Mouse (Mus musculus): ENCODE results near the gene Slc4a4. TPM values are rescaled to one million over a fixed set of nuclear protein-coding genes. Genes with fewer than 3 reads are reported as not detected.

Slc4a4 gene
- polyA plus RNA-seq, 1 experiment from 2014 or later: 12.2 TPM

- ATAC-seq (ENCODE audit: low FRiP score): no peak
- WGBS: 82% methylated on average over 5 of the region's 5 CpGs
- H3K36me3 ChIP-seq: no peaks in the 10 kb centered on the region
These were observed 129.3 kb downstream of the Slc4a4 start for GRCm38 (mm10) chr5:89015878-89016277.

GRCm38 (mm10) chr5:89018537-89018936 lies 131.9 kb downstream of the Slc4a4 start:
- no peaks in the 10 kb centered on the region for H3K9me3 ChIP-seq (replicated peaks)
- no peak overlapping the region for H3K9ac ChIP-seq (replicated peaks)
- H3K36me3 ChIP-seq: no peaks in the 10 kb centered on the region
- no peak overlapping the region for H3K4me2 ChIP-seq
- H3K4me1 ChIP-seq: no peaks in the 10 kb centered on the region
- no peaks in the 10 kb centered on the region for H3K27me3 ChIP-seq (replicated peaks)
- no peak overlapping the region for H3K27ac ChIP-seq (replicated peaks)
- H3K4me3 ChIP-seq (replicated peaks): no peak overlapping the region
- 71% methylated on average over 6 of the region's 6 CpGs for WGBS
- ATAC-seq (ENCODE audit: low FRiP score): no peak

More at GRCm38 (mm10) chr5:89015878-89016277, 129.3 kb downstream of the Slc4a4 start:
- no peak overlapping the region for H3K4me3 ChIP-seq (replicated peaks)
- H3K27ac ChIP-seq (replicated peaks): no peak overlapping the region
- H3K9me3 ChIP-seq (replicated peaks): no peaks in the 10 kb centered on the region
- H3K27me3 ChIP-seq (replicated peaks): no peaks in the 10 kb centered on the region
- H3K4me1 ChIP-seq: no peaks in the 10 kb centered on the region
- H3K9ac ChIP-seq (replicated peaks): no peak overlapping the region
- H3K4me2 ChIP-seq: no peak overlapping the region

DNA sequence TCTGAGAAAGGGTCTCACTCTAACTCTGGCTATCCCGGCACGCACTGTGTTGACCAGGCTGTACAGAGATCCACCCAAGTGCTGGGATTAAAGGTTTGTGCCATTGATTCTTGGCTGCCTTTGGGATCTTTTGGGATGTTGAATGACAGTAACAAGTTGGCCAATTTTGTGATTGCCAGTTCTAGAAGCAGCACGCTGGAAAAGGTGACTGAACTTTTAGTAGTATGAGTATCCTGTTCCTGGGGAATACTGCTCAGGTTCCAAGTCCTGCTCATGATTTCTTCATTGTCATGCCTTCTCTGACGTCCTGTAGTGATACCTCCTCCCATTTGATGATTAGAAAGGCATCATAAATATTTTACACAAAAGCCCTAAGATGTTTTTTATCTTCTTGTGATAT lies 137.8 kb downstream of the Slc4a4 start:
- H3K9ac ChIP-seq (replicated peaks): no peak overlapping the region
- H3K27me3 ChIP-seq (replicated peaks): no peaks in the 10 kb centered on the region
- ATAC-seq (ENCODE audit: low FRiP score): no peak
- no peaks in the 10 kb centered on the region for H3K36me3 ChIP-seq
- H3K4me3 ChIP-seq (replicated peaks): no peak overlapping the region
- no peak overlapping the region for H3K4me2 ChIP-seq
- 91% methylated on average over 4 of the region's 4 CpGs for WGBS
- H3K4me1 ChIP-seq: no peaks in the 10 kb centered on the region
- H3K9me3 ChIP-seq (replicated peaks): no peaks in the 10 kb centered on the region
- no peak overlapping the region for H3K27ac ChIP-seq (replicated peaks)

DNA sequence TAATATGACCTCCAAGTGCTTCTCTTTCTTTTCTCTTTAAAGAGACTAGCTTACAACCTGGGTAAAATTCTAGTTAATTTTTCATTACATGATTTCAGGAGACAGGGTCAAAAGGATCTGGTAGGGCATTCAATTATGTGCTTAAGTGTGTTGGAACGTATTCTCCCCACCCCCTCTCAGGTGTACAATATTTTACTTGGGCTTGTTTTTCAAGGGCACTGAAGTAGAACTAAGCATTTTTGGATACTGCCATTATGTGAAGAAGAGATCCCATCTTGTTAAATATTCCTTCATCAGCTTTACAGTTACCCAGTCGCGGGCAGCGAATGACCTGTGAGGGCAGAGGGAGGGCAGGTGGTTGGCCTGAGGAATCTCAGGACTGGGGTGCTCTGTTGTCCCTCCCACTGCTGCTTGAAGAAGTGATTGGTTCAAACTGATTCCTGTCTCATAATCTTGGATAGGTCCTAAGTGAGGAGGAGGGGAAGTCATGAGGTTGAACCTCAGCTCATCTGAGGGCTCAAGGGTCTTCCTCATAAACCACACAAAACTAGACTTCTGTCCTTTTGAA lies 141.0 kb downstream of the Slc4a4 start:
- no peak overlapping the region for H3K4me3 ChIP-seq (replicated peaks)
- no peak for ATAC-seq (ENCODE audit: low FRiP score)
- H3K4me1 ChIP-seq: no peaks in the 10 kb centered on the region
- WGBS: 93% methylated on average over 4 of the region's 4 CpGs
- no peaks in the 10 kb centered on the region for H3K27me3 ChIP-seq (replicated peaks)
- no peak overlapping the region for H3K9ac ChIP-seq (replicated peaks)
- H3K36me3 ChIP-seq: no peaks in the 10 kb centered on the region
- no peaks in the 10 kb centered on the region for H3K9me3 ChIP-seq (replicated peaks)
- H3K27ac ChIP-seq (replicated peaks): no peak overlapping the region
- H3K4me2 ChIP-seq: no peak overlapping the region

DNA sequence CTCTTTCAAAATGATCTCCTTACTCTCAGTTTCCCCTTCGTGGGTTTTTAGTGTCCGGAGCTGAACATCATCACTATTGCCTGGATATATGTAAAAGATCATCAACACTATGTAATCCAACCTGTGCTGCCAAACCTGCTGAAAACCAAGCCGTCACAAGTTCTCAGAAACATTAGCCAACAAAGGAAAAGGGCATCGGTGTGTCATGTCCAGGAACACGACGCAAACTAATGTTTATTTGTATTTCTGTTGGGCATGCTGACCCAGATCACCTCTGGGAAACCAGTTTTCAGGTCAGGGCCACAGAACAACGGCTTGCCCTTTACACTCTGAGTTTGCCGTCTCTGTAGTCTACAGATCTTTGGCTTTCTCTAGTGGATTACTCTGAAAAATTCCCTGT lies 146.0 kb downstream of the Slc4a4 start:
- WGBS: 93% methylated on average over 8 of the region's 8 CpGs
- no peak overlapping the region for H3K27ac ChIP-seq (replicated peaks)
- H3K9me3 ChIP-seq (replicated peaks): no peaks in the 10 kb centered on the region
- H3K27me3 ChIP-seq (replicated peaks): no peaks in the 10 kb centered on the region
- H3K4me3 ChIP-seq (replicated peaks): no peak overlapping the region
- no peaks in the 10 kb centered on the region for H3K36me3 ChIP-seq
- H3K4me2 ChIP-seq: no peak overlapping the region
- no peak for ATAC-seq (ENCODE audit: low FRiP score)
- H3K9ac ChIP-seq (replicated peaks): no peak overlapping the region
- no peaks in the 10 kb centered on the region for H3K4me1 ChIP-seq

- H3K4me2 ChIP-seq: no peak overlapping the region
- H3K9ac ChIP-seq (replicated peaks): no peak overlapping the region
- no peaks in the 10 kb centered on the region for H3K36me3 ChIP-seq
- no peak overlapping the region for H3K27ac ChIP-seq (replicated peaks)
- H3K4me3 ChIP-seq (replicated peaks): no peak overlapping the region
- no peaks in the 10 kb centered on the region for H3K27me3 ChIP-seq (replicated peaks)
- no peak for ATAC-seq (ENCODE audit: low FRiP score)
- no peaks in the 10 kb centered on the region for H3K4me1 ChIP-seq
- H3K9me3 ChIP-seq (replicated peaks): no peaks in the 10 kb centered on the region
- 90% methylated on average over 4 of the region's 4 CpGs for WGBS
These were observed 146.6 kb downstream of the Slc4a4 start for GRCm38 (mm10) chr5:89033256-89033655.

- Histone ChIP-seq H3K4me3 (replicated peaks) (no peak overlapping the region), H3K27me3 (replicated peaks) (no peaks in the 10 kb centered on the region), H3K9ac (replicated peaks) (no peak overlapping the region), H3K4me2 (no peak overlapping the region), H3K36me3 (no peaks in the 10 kb centered on the region), H3K4me1 (0 out of 2 replicates have a peak, but pooled peaks cover 5% of the 10 kb centered on the region), H3K27ac (replicated peaks) (no peak overlapping the region), H3K9me3 (replicated peaks) (no peaks in the 10 kb centered on the region)
- ATAC-seq (ENCODE audit: low FRiP score): no peak
- WGBS: 57% methylated on average over 5 of the region's 5 CpGs
These were observed 149.5 kb downstream of the Slc4a4 start for GRCm38 (mm10) chr5:89036147-89036546.

- peak; percentile 39; the same call in 1 of the 2 replicates for ATAC-seq (ENCODE audit: low FRiP score)
- no peak overlapping the region for H3K4me2 ChIP-seq
- H3K27ac ChIP-seq (replicated peaks): no peak overlapping the region
- 52% methylated on average over 3 of the region's 3 CpGs for WGBS
- H3K4me3 ChIP-seq (replicated peaks): no peak overlapping the region
- H3K9ac ChIP-seq (replicated peaks): no peak overlapping the region
- no peaks in the 10 kb centered on the region for H3K9me3 ChIP-seq (replicated peaks)
- H3K27me3 ChIP-seq (replicated peaks): no peaks in the 10 kb centered on the region
- H3K36me3 ChIP-seq: no peaks in the 10 kb centered on the region
- H3K4me1 ChIP-seq: 0 out of 2 replicates have a peak, but pooled peaks cover 9% of the 10 kb centered on the region
These were observed 154.2 kb downstream of the Slc4a4 start for GRCm38 (mm10) chr5:89040814-89041213.

DNA sequence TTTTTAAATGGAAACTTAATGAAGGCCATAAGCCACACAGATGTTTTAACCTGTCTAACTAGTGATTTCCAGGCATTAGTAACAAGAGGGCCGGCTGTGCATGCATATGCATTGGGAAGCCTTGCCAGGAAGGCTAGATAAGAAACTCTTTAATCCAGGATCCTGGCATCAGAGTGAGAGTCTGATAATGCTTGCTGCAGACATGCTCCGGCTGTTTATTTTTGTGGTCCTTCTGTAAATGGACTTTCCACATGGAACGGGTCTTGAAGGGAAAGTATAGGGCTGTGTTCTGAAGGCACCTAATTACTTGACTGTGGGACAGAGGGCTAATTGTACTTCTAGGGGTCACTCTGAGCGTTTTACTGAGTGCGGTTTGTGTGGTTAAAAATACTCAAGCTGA lies 157.2 kb downstream of the Slc4a4 start:
- Histone ChIP-seq H3K27me3 (replicated peaks) (no peaks in the 10 kb centered on the region), H3K9me3 (replicated peaks) (no peaks in the 10 kb centered on the region), H3K4me3 (replicated peaks) (no peak overlapping the region), H3K36me3 (no peaks in the 10 kb centered on the region), H3K4me1 (0 out of 2 replicates have a peak, but pooled peaks cover 9% of the 10 kb centered on the region), H3K4me2 (no peak overlapping the region), H3K27ac (replicated peaks) (no peak overlapping the region), H3K9ac (replicated peaks) (no peak overlapping the region)
- 0 out of 2 replicates have a peak, but pooled peaks have one; percentile 19 for ATAC-seq (ENCODE audit: low FRiP score)
- whole genome bisulfite sequencing: 53% methylated on average over 5 of the region's 5 CpGs

DNA sequence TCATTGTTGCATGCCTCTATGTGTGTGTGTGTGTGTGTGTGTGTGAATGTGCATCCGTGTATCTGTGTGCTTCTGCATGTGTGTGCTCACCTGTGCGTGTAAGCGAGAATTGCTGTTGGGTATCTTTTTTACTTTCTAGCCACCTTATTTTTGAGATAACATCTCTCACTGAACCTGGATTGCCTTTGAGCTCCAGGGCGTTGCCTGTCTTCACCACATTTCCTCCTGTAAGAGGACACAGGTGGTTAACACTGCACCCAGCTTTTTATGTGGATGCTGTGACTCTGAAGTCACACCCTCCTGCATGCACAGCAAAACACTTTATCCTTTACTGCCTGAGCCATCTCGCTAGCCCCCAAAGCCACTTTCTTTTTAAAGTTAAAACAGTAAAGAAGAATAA lies 158.2 kb downstream of the Slc4a4 start:
- no peak overlapping the region for H3K9ac ChIP-seq (replicated peaks)
- WGBS: 96% methylated on average over 5 of the region's 5 CpGs
- H3K27me3 ChIP-seq (replicated peaks): no peaks in the 10 kb centered on the region
- H3K36me3 ChIP-seq: no peaks in the 10 kb centered on the region
- ATAC-seq (ENCODE audit: low FRiP score): no peak
- H3K27ac ChIP-seq (replicated peaks): no peak overlapping the region
- H3K4me1 ChIP-seq: 0 out of 2 replicates have a peak, but pooled peaks cover 9% of the 10 kb centered on the region
- no peak overlapping the region for H3K4me2 ChIP-seq
- no peak overlapping the region for H3K4me3 ChIP-seq (replicated peaks)
- H3K9me3 ChIP-seq (replicated peaks): no peaks in the 10 kb centered on the region

DNA sequence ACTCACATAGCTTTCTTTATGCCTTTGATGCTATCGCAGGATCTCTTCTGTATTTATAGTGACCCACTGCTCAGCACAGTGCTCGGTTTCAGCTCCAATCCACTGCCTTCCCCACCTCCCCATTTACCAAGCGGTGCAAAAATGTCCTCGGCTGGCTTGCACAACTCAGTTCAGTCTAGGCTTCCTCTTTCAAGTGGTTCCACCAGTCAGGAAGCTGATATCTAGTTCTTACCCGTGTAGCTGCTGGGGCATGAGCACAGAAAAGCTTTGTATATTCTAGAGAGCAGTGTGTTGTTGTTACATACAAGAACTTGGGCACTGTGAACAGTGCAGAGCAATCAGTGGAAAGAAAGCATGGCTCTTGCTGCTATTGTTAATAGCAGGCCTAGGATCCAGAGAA lies 165.0 kb downstream of the Slc4a4 start:
- Histone ChIP-seq H3K9me3 (replicated peaks) (no peaks in the 10 kb centered on the region), H3K27ac (replicated peaks) (no peak overlapping the region), H3K9ac (replicated peaks) (no peak overlapping the region), H3K4me2 (no peak overlapping the region), H3K4me1 (no peaks in the 10 kb centered on the region), H3K36me3 (no peaks in the 10 kb centered on the region), H3K4me3 (replicated peaks) (no peak overlapping the region), H3K27me3 (replicated peaks) (no peaks in the 10 kb centered on the region)
- 82% methylated on average over 5 of the region's 5 CpGs for WGBS
- ATAC-seq (ENCODE audit: low FRiP score): no peak

- no peaks in the 10 kb centered on the region for H3K36me3 ChIP-seq
- ATAC-seq (ENCODE audit: low FRiP score): no peak
- 87% methylated on average over 5 of the region's 5 CpGs for WGBS
These were observed 165.6 kb downstream of the Slc4a4 start for GRCm38 (mm10) chr5:89052230-89052629.

More at GRCm38 (mm10) chr5:89052230-89052629, 165.6 kb downstream of the Slc4a4 start:
- no peaks in the 10 kb centered on the region for H3K4me1 ChIP-seq
- no peak overlapping the region for H3K9ac ChIP-seq (replicated peaks)
- H3K4me2 ChIP-seq: no peak overlapping the region
- H3K4me3 ChIP-seq (replicated peaks): no peak overlapping the region
- H3K27ac ChIP-seq (replicated peaks): no peak overlapping the region
- no peaks in the 10 kb centered on the region for H3K9me3 ChIP-seq (replicated peaks)
- H3K27me3 ChIP-seq (replicated peaks): no peaks in the 10 kb centered on the region

All from neural tube, embryonic 15.5 days (tissue).